Mouse (Mus musculus) stomach, postnatal 0 days (tissue): Measurements from ENCODE around the gene Adamts4. TPM values are rescaled to one million over a fixed set of nuclear protein-coding genes. Genes with fewer than 3 reads are reported as not detected.

Experiments used
- ATAC-seq: fragments of 200-750 bp; cut with Nextera tagmentation; 2 replicates; pipeline ENCODE4 v1.8.0; 2017; ENCODE audit not compliant: low FRiP score, low TSS enrichment
- DNase-seq: peaks from one replicate; pipeline ENCODE4 v3.0.0-alpha.2; 2016; ENCODE audit warnings: low spot score
- H3K27ac ChIP-seq: fragments of 300-500 bp; sonication (generic); replicated peaks from 2 replicates; pipeline ENCODE4 v1.5.1; 2014; ENCODE audit warnings: mild to moderate bottlenecking, control low read depth
- H3K27me3 ChIP-seq: fragments of 300-500 bp; sonication (generic); 2 replicates; pipeline ENCODE4 v1.6.1; 2014; ENCODE audit warnings: low read length; ENCODE audit not compliant: control insufficient read depth, insufficient read depth
- H3K36me3 ChIP-seq: fragments of 300-500 bp; sonication (generic); 2 replicates; pipeline ENCODE4 v1.6.1; 2014; ENCODE audit warnings: low read length, mixed read lengths; ENCODE audit not compliant: control insufficient read depth, insufficient read depth
- H3K4me1 ChIP-seq: fragments of 300-500 bp; sonication (generic); replicated peaks from 2 replicates; pipeline ENCODE4 v1.6.1; 2014; ENCODE audit warnings: antibody characterized with exemption; ENCODE audit not compliant: control insufficient read depth, insufficient read depth
- H3K4me2 ChIP-seq: fragments of 300-500 bp; sonication (generic); replicated peaks from 2 replicates; pipeline ENCODE4 v1.6.1; 2014; ENCODE audit warnings: low read depth, mild to moderate bottlenecking, control low read depth, moderate library complexity
- H3K4me3 ChIP-seq: fragments of 300-500 bp; sonication (generic); 2 replicates; pipeline ENCODE4 v1.5.1; 2014; ENCODE audit warnings: low read depth, low read length, control low read depth
- H3K9ac ChIP-seq: fragments of 300-500 bp; sonication (generic); 2 replicates; pipeline ENCODE4 v1.6.1; 2014; ENCODE audit warnings: mild to moderate bottlenecking, low read length, control low read depth, mixed read lengths
- H3K9me3 ChIP-seq: fragments of 300-500 bp; sonication (generic); 2 replicates; pipeline ENCODE4 v1.6.1; 2016; ENCODE audit warnings: low read length; ENCODE audit not compliant: control insufficient read depth
- CTCF ChIP-seq: IDR thresholded peaks from 2 replicates; pipeline ENCODE4 v1.5.1; 2016; ENCODE audit warnings: antibody characterized with exemption, low read depth, mild to moderate bottlenecking, moderate library complexity
- EP300 ChIP-seq: optimal IDR thresholded peaks from 2 replicates; pipeline ENCODE3; 2016; ENCODE audit warnings: antibody characterized with exemption
- WGBS: fragments of 180-500 bp; shearing (Covaris S2); extraction: QIAGEN DNeasy Blood & Tissue Kit; methylation state at CpG from one replicate; pipeline ENCODE4 v1.1.7; 2014; 5-methylcytosine and 5-hydroxymethylcytosine counted together
- polyA plus RNA-seq: library from polyadenylated mRNA; unstranded; fragments of >200 nt; fragmentation: Nextera tagmentation; extraction: Ambion mirVana; gene quantifications from 2 replicates; pipeline ENCODE4 v1.2.1, GENCODE M21; 2015

The Adamts4 gene
- polyA plus RNA-seq, 1 experiment from 2014 or later: 3.9 TPM

- H3K4me3 ChIP-seq: no peak overlapping the region
- no peak overlapping the region for H3K9ac ChIP-seq
- WGBS: 88% methylated on average over 18 of the region's 18 CpGs
- no peaks in the 10 kb centered on the region for H3K9me3 ChIP-seq
- DNase-seq: no peak
- peaks cover 7% of the 10 kb centered on the region; the same call in 1 of the 2 replicates for H3K36me3 ChIP-seq
- TF ChIP-seq CTCF: no peak
- TF ChIP-seq EP300: no peak
- H3K27me3 ChIP-seq: no peaks in the 10 kb centered on the region
- H3K4me1 ChIP-seq: peaks cover 8% of the 10 kb centered on the region; the same call in 1 of the 2 replicates
- no peak overlapping the region for H3K4me2 ChIP-seq
- ATAC-seq: no peak
- no peak overlapping the region for H3K27ac ChIP-seq
These were observed 33.3 kb downstream of the Adamts4 start for GRCm38 (mm10) chr1:171283188-171284160.

- Histone ChIP-seq H3K9me3 (no peaks in the 10 kb centered on the region), H3K4me2 (no peak overlapping the region), H3K27ac (no peak overlapping the region), H3K27me3 (no peaks in the 10 kb centered on the region), H3K36me3 (peaks cover 14% of the 10 kb centered on the region), H3K9ac (no peak overlapping the region), H3K4me3 (no peak overlapping the region), H3K4me1 (peaks cover 8% of the 10 kb centered on the region; the same call in 1 of the 2 replicates)
- DNase-seq (no peak), ATAC-seq (no peak)
- 88% methylated on average over 15 of the region's 15 CpGs for WGBS
- TF ChIP-seq CTCF (no peak), EP300 (no peak)
These were observed 34.3 kb downstream of the Adamts4 start for GRCm38 (mm10) chr1:171284491-171284890.

GRCm38 (mm10) chr1:171285096-171285892, 35.1 kb downstream of the Adamts4 start:
- 87% methylated on average over 20 of the region's 20 CpGs for WGBS

GRCm38 (mm10) chr1:171286517-171286916, 36.3 kb downstream of the Adamts4 start:
- Histone ChIP-seq H3K9me3 (no peaks in the 10 kb centered on the region), H3K4me2 (peak overlapping the region; percentile 81; the same call in 1 of the 2 replicates), H3K4me3 (no peak overlapping the region), H3K36me3 (peaks cover 14% of the 10 kb centered on the region), H3K27ac (no peak overlapping the region), H3K27me3 (no peaks in the 10 kb centered on the region), H3K4me1 (peaks cover 5% of the 10 kb centered on the region; the same call in 1 of the 2 replicates), H3K9ac (peak overlapping the region; percentile 31; the same call in 1 of the 2 replicates)
- 88% methylated on average over 19 of the region's 19 CpGs for WGBS
- TF ChIP-seq EP300 (no peak), CTCF (no peak)
- no peak for DNase-seq
- no peak for ATAC-seq

More at GRCm38 (mm10) chr1:171285096-171285892, 35.1 kb downstream of the Adamts4 start:
- Histone ChIP-seq H3K27ac (0 out of 2 replicates have a peak overlapping the region, but pooled peaks have one; percentile 30), H3K4me3 (no peak overlapping the region), H3K36me3 (peaks cover 14% of the 10 kb centered on the region), H3K4me2 (no peak overlapping the region), H3K9me3 (no peaks in the 10 kb centered on the region), H3K9ac (no peak overlapping the region), H3K27me3 (no peaks in the 10 kb centered on the region), H3K4me1 (peaks cover 6% of the 10 kb centered on the region; the same call in 1 of the 2 replicates)
- DNase-seq (no peak), ATAC-seq (no peak)
- TF ChIP-seq CTCF (no peak), EP300 (no peak)

- H3K9me3 ChIP-seq: no peaks in the 10 kb centered on the region
- ATAC-seq: peak; percentile 91
- H3K9ac ChIP-seq: peak within 1 kb of the TSS; percentile 95
- H3K4me3 ChIP-seq: peak within 1 kb of the TSS; percentile 97
- peak within 1 kb of the TSS; percentile 89 for H3K27ac ChIP-seq
- under 1% methylated on average over 49 of the region's 49 CpGs for WGBS
- peaks cover 5% of the 10 kb centered on the region; the same call in 1 of the 2 replicates for H3K4me1 ChIP-seq
- DNase-seq: peak; percentile 92
- TF ChIP-seq EP300 (no peak), CTCF (peak; percentile 0; the same call in 1 of the 2 replicates)
- H3K27me3 ChIP-seq: no peaks in the 10 kb centered on the region
- peak within 1 kb of the TSS; percentile 81 for H3K4me2 ChIP-seq
- peaks cover 14% of the 10 kb centered on the region for H3K36me3 ChIP-seq
These were observed 37.2 kb downstream of the Adamts4 start, which contains the start of gene Usp21 for GRCm38 (mm10) chr1:171287136-171288081. TSS of gene Usp21 (minus strand) at chr1:171287991.
